Mouse (Mus musculus) heart, embryonic 15.5 days (tissue): ENCODE measurements around the gene Plxnb1. TPM values are rescaled to one million over a fixed set of nuclear protein-coding genes. Genes with fewer than 3 reads are reported as not detected.

Experiments
- ATAC-seq: fragments of 200-750 bp; cut with Nextera tagmentation; replicated peaks from 2 replicates; pipeline ENCODE4 v1.8.0; 2017; ENCODE audit warnings: low read depth, moderate TSS enrichment; ENCODE audit not compliant: insufficient number of reproducible peaks, insufficient read depth, low FRiP score
- H3K27ac ChIP-seq: fragments of 300-500 bp; sonication (generic); 2 replicates; pipeline ENCODE4 v1.5.1; 2015; ENCODE audit warnings: mild to moderate bottlenecking, inconsistent platforms
- H3K27me3 ChIP-seq: fragments of 300-500 bp; sonication (generic); 2 replicates; pipeline ENCODE4 v1.6.1; 2015; ENCODE audit warnings: inconsistent platforms
- H3K36me3 ChIP-seq: fragments of 300-500 bp; sonication (generic); 2 replicates; pipeline ENCODE4 v1.6.1; 2015; ENCODE audit warnings: mild to moderate bottlenecking, inconsistent platforms
- H3K4me1 ChIP-seq: fragments of 300-500 bp; sonication (generic); replicated peaks from 2 replicates; pipeline ENCODE4 v1.6.1; 2015; ENCODE audit warnings: inconsistent platforms
- H3K4me2 ChIP-seq: fragments of 300-500 bp; sonication (generic); 2 replicates; pipeline ENCODE4 v1.6.1; 2015; ENCODE audit warnings: inconsistent platforms, mild to moderate bottlenecking, moderate library complexity
- H3K4me3 ChIP-seq: fragments of 300-500 bp; sonication (generic); 2 replicates; pipeline ENCODE4 v1.5.1; 2015; ENCODE audit warnings: mild to moderate bottlenecking, inconsistent platforms
- H3K9ac ChIP-seq: fragments of 300-500 bp; sonication (generic); 2 replicates; pipeline ENCODE4 v1.6.1; 2015; ENCODE audit warnings: mild to moderate bottlenecking, inconsistent platforms
- H3K9me3 ChIP-seq: fragments of 300-500 bp; sonication (generic); replicated peaks from 2 replicates; pipeline ENCODE4 v1.6.1; 2016; ENCODE audit warnings: inconsistent platforms
- polyA plus RNA-seq: library from polyadenylated mRNA; unstranded; fragments of >200 nt; fragmentation: Nextera tagmentation; extraction: Ambion mirVana; gene quantifications from 2 replicates; pipeline ENCODE4 v1.2.1, GENCODE M21; 2015

The Plxnb1 gene
- polyA plus RNA-seq, 1 experiment from 2014 or later: 6.3 TPM

GRCm38 (mm10) chr9:109167316-109167715 is 72.1 kb downstream of the Plxnb1 start:
- H3K9me3 ChIP-seq: no peaks in the 10 kb centered on the region
- H3K4me1 ChIP-seq: no peaks in the 10 kb centered on the region
- no peak for ATAC-seq
- no peaks in the 10 kb centered on the region for H3K36me3 ChIP-seq
- no peak overlapping the region for H3K27ac ChIP-seq
- H3K27me3 ChIP-seq: no peaks in the 10 kb centered on the region
- no peak overlapping the region for H3K4me3 ChIP-seq
- H3K4me2 ChIP-seq: no peak overlapping the region
- no peak overlapping the region for H3K9ac ChIP-seq

Other genes with a start within 250 kb of the Plxnb1 start
- 5.5 and 6.9 TPM in 2 replicates for gene Slc26a6, start 242.1 kb upstream of the Plxnb1 start, polyA plus RNA-seq
- not detected in 2 replicates for gene Tmem89, start 180.8 kb upstream of the Plxnb1 start, polyA plus RNA-seq
- gene Uqcrc1, start 158.8 kb upstream of the Plxnb1 start, polyA plus RNA-seq: 885 and 887 TPM in 2 replicates
- 1.2 and 1.4 TPM in 2 replicates for gene Col7a1, start 141.8 kb upstream of the Plxnb1 start, polyA plus RNA-seq
- gene Ucn2, start 109.4 kb upstream of the Plxnb1 start, polyA plus RNA-seq: not detected in 2 replicates
- 3.3 and 5.4 TPM in 2 replicates for gene Pfkfb4, start 103.6 kb upstream of the Plxnb1 start, polyA plus RNA-seq
- 64.9 and 86.2 TPM in 2 replicates for gene Shisa5, start 56.8 kb upstream of the Plxnb1 start, polyA plus RNA-seq
- 9.2 and 13.6 TPM in 2 replicates for gene Trex1, start 35.7 kb upstream of the Plxnb1 start, polyA plus RNA-seq
- gene Atrip, start 21.3 kb upstream of the Plxnb1 start, polyA plus RNA-seq: 15.9 and 18.2 TPM in 2 replicates
- 14.2 and 14.3 TPM in 2 replicates for gene Ccdc51, start 12.9 kb upstream of the Plxnb1 start, polyA plus RNA-seq
- 417 and 539 TPM in 2 replicates for gene Tma7, start 12.8 kb upstream of the Plxnb1 start, polyA plus RNA-seq
- not detected in 2 replicates for gene Fbxw21, start 66.7 kb downstream of the Plxnb1 start, polyA plus RNA-seq
- gene Fbxw13, start 100.6 kb downstream of the Plxnb1 start, polyA plus RNA-seq: not detected in 2 replicates
- not detected in 2 replicates for gene Fbxw20, start 139.4 kb downstream of the Plxnb1 start, polyA plus RNA-seq
- gene Fbxw14, start 192.3 kb downstream of the Plxnb1 start, polyA plus RNA-seq: not detected in 2 replicates
- gene Fbxw28, start 244.3 kb downstream of the Plxnb1 start, polyA plus RNA-seq: not detected in 2 replicates